Mouse (Mus musculus): ENCODE results near the gene Dtnb. TPM values are rescaled to one million over a fixed set of nuclear protein-coding genes. Genes with fewer than 3 reads are reported as not detected.

Gene Dtnb
- polyA plus RNA-seq (2012; rRNA removed): 68.0 and 80.9 TPM in 2 replicates

GRCm38 (mm10) chr12:3571787-3572580, at the start of gene Dtnb:
Gene Dtnb (plus strand): TSS chr12:3572381.

GRCm38 (mm10) chr12:3805852-3806251, 233.7 kb downstream of the Dtnb start, which contains the start of gene Dnmt3a:
Gene Dnmt3a (plus strand): TSS chr12:3806007.

Other genes with a start within 250 kb of the Dtnb start
- 13.6 and 16.4 TPM in 2 replicates for gene Kif3c, start 207.2 kb upstream of the Dtnb start, polyA plus RNA-seq (2012; rRNA removed)
- gene Asxl2, start 145.5 kb upstream of the Dtnb start, polyA plus RNA-seq (2012; rRNA removed): 8.1 and 9.5 TPM in 2 replicates
- 33.1 and 45.3 TPM in 2 replicates for gene Dnmt3a, start 233.6 kb downstream of the Dtnb start, polyA plus RNA-seq (2012; rRNA removed)

All from ovary, adult 2 months (tissue).